Mouse (Mus musculus): Measurements from ENCODE around the gene Pnrc2. TPM values are rescaled to one million over a fixed set of nuclear protein-coding genes. Genes with fewer than 3 reads are reported as not detected.

The Pnrc2 gene
- polyA plus RNA-seq, 1 experiment from 2014 or later, result 97.9 TPM

GRCm38 (mm10) chr4:135855536-135856222 lies 18.0 kb downstream of the Pnrc2 start, which contains the start of gene Srsf10:
Gene Srsf10 (plus strand): TSS chr4:135855747.
- under 1% methylated on average over 55 of the region's 67 CpGs for WGBS
- Histone ChIP-seq H3K9ac (peak within 1 kb of the TSS; percentile 92), H3K27me3 (no peaks in the 10 kb centered on the region), H3K27ac (replicated peaks) (peak within 1 kb of the TSS; percentile 99), H3K36me3 (no peaks in the 10 kb centered on the region), H3K9me3 (no peaks in the 10 kb centered on the region), H3K4me3 (peak within 1 kb of the TSS; percentile 99), H3K4me1 (replicated peaks) (peaks cover 50% of the 10 kb centered on the region), H3K4me2 (peak within 1 kb of the TSS; percentile 89)
- ATAC-seq (ENCODE audit: low FRiP score, low read depth), result peak; percentile 97

GRCm38 (mm10) chr4:135855080-135855479 lies 18.6 kb downstream of the Pnrc2 start:
- peaks cover 49% of the 10 kb centered on the region for H3K4me1 ChIP-seq (replicated peaks)
- no peak; the same call in 1 of the 2 replicates for ATAC-seq (ENCODE audit: low FRiP score, low read depth)
- H3K9me3 ChIP-seq, result no peaks in the 10 kb centered on the region
- peak overlapping the region; percentile 75 for H3K9ac ChIP-seq
- no peaks in the 10 kb centered on the region for H3K36me3 ChIP-seq
- H3K27ac ChIP-seq (replicated peaks), result peak overlapping the region; percentile 99
- peak overlapping the region; percentile 99 for H3K4me3 ChIP-seq
- H3K27me3 ChIP-seq, result no peaks in the 10 kb centered on the region
- 8% methylated on average over 6 of the region's 6 CpGs for WGBS
- H3K4me2 ChIP-seq, result peak overlapping the region; percentile 89

GRCm38 (mm10) chr4:135854630-135855029 lies 19.0 kb downstream of the Pnrc2 start:
- peak overlapping the region; percentile 89 for H3K4me2 ChIP-seq
- H3K36me3 ChIP-seq, result no peaks in the 10 kb centered on the region
- H3K9ac ChIP-seq, result peak overlapping the region; percentile 75; the same call in 1 of the 2 replicates
- H3K9me3 ChIP-seq, result no peaks in the 10 kb centered on the region
- peak overlapping the region; percentile 99; the same call in 1 of the 2 replicates for H3K4me3 ChIP-seq
- 72% methylated on average over 11 of the region's 11 CpGs for WGBS
- H3K4me1 ChIP-seq (replicated peaks), result peaks cover 45% of the 10 kb centered on the region
- H3K27ac ChIP-seq (replicated peaks), result peak overlapping the region; percentile 99
- no peak for ATAC-seq (ENCODE audit: low FRiP score, low read depth)
- no peaks in the 10 kb centered on the region for H3K27me3 ChIP-seq

GRCm38 (mm10) chr4:135853987-135854546 lies 19.6 kb downstream of the Pnrc2 start:
- ATAC-seq (ENCODE audit: low FRiP score, low read depth), result no peak
- H3K9ac ChIP-seq, result no peak overlapping the region
- no peaks in the 10 kb centered on the region for H3K9me3 ChIP-seq
- H3K27me3 ChIP-seq, result no peaks in the 10 kb centered on the region
- no peaks in the 10 kb centered on the region for H3K36me3 ChIP-seq
- WGBS, result 87% methylated on average over 14 of the region's 14 CpGs
- no peak overlapping the region for H3K4me3 ChIP-seq
- no peak overlapping the region for H3K4me2 ChIP-seq
- peak overlapping the region; percentile 99 for H3K27ac ChIP-seq (replicated peaks)
- peaks cover 39% of the 10 kb centered on the region for H3K4me1 ChIP-seq (replicated peaks)

GRCm38 (mm10) chr4:135851942-135852341 lies 21.7 kb downstream of the Pnrc2 start:
- H3K4me1 ChIP-seq (replicated peaks), result peaks cover 24% of the 10 kb centered on the region
- ATAC-seq (ENCODE audit: low FRiP score, low read depth), result no peak
- H3K4me3 ChIP-seq, result no peak overlapping the region
- WGBS, result 90% methylated on average over 9 of the region's 9 CpGs
- H3K27me3 ChIP-seq, result no peaks in the 10 kb centered on the region
- no peak overlapping the region for H3K9ac ChIP-seq
- H3K9me3 ChIP-seq, result no peaks in the 10 kb centered on the region
- no peak overlapping the region for H3K4me2 ChIP-seq
- no peaks in the 10 kb centered on the region for H3K36me3 ChIP-seq
- no peak overlapping the region for H3K27ac ChIP-seq (replicated peaks)

- no peak overlapping the region for H3K9ac ChIP-seq
- 24% methylated on average over 13 of the region's 13 CpGs for WGBS
Measured at GRCm38 (mm10) chr4:135850411-135851095, 23.1 kb downstream of the Pnrc2 start.

GRCm38 (mm10) chr4:135847581-135847980 lies 26.1 kb downstream of the Pnrc2 start:
- H3K4me2 ChIP-seq, result no peak overlapping the region
- H3K9me3 ChIP-seq, result no peaks in the 10 kb centered on the region
- H3K36me3 ChIP-seq, result no peaks in the 10 kb centered on the region
- H3K27ac ChIP-seq (replicated peaks), result no peak overlapping the region
- ATAC-seq (ENCODE audit: low FRiP score, low read depth), result no peak
- 59% methylated on average over 5 of the region's 5 CpGs for WGBS
- H3K9ac ChIP-seq, result no peak overlapping the region
- peaks cover 8% of the 10 kb centered on the region for H3K4me1 ChIP-seq (replicated peaks)
- H3K4me3 ChIP-seq, result no peak overlapping the region
- no peaks in the 10 kb centered on the region for H3K27me3 ChIP-seq

More at GRCm38 (mm10) chr4:135850411-135851095, 23.1 kb downstream of the Pnrc2 start:
- ATAC-seq (ENCODE audit: low FRiP score, low read depth), result peak; percentile 79
- Histone ChIP-seq H3K9me3 (no peaks in the 10 kb centered on the region), H3K4me3 (no peak overlapping the region), H3K27me3 (no peaks in the 10 kb centered on the region), H3K4me2 (peak overlapping the region; percentile 18), H3K27ac (replicated peaks) (peak overlapping the region; percentile 71), H3K4me1 (replicated peaks) (peaks cover 24% of the 10 kb centered on the region), H3K36me3 (no peaks in the 10 kb centered on the region)

- WGBS, result 92% methylated on average over 6 of the region's 6 CpGs
- H3K27me3 ChIP-seq, result no peaks in the 10 kb centered on the region
- ATAC-seq (ENCODE audit: low FRiP score, low read depth), result no peak
Measured at GRCm38 (mm10) chr4:135844400-135844799, 29.2 kb downstream of the Pnrc2 start.

GRCm38 (mm10) chr4:135839293-135840011 lies 34.2 kb downstream of the Pnrc2 start:
- no peak overlapping the region for H3K9ac ChIP-seq
- no peaks in the 10 kb centered on the region for H3K27me3 ChIP-seq
- ATAC-seq (ENCODE audit: low FRiP score, low read depth), result no peak

More at GRCm38 (mm10) chr4:135844400-135844799, 29.2 kb downstream of the Pnrc2 start:
- Histone ChIP-seq H3K27ac (replicated peaks) (no peak overlapping the region), H3K9me3 (no peaks in the 10 kb centered on the region), H3K4me1 (replicated peaks) (no peaks in the 10 kb centered on the region), H3K4me2 (no peak overlapping the region), H3K4me3 (no peak overlapping the region), H3K9ac (no peak overlapping the region), H3K36me3 (no peaks in the 10 kb centered on the region)

GRCm38 (mm10) chr4:135838925-135839292 lies 34.7 kb downstream of the Pnrc2 start:
- no peak for ATAC-seq (ENCODE audit: low FRiP score, low read depth)
- 90% methylated on average over 3 of the region's 3 CpGs for WGBS
- H3K4me1 ChIP-seq (replicated peaks), result peaks cover 4% of the 10 kb centered on the region
- H3K4me3 ChIP-seq, result no peak overlapping the region
- no peaks in the 10 kb centered on the region for H3K27me3 ChIP-seq
- no peaks in the 10 kb centered on the region for H3K9me3 ChIP-seq
- H3K27ac ChIP-seq (replicated peaks), result no peak overlapping the region
- no peaks in the 10 kb centered on the region for H3K36me3 ChIP-seq
- no peak overlapping the region for H3K9ac ChIP-seq
- no peak overlapping the region for H3K4me2 ChIP-seq

More at GRCm38 (mm10) chr4:135839293-135840011, 34.2 kb downstream of the Pnrc2 start:
- H3K4me3 ChIP-seq, result no peak overlapping the region
- H3K4me1 ChIP-seq (replicated peaks), result no peaks in the 10 kb centered on the region
- WGBS, result 83% methylated on average over 21 of the region's 21 CpGs
- no peak overlapping the region for H3K4me2 ChIP-seq
- H3K9me3 ChIP-seq, result no peaks in the 10 kb centered on the region
- no peak overlapping the region for H3K27ac ChIP-seq (replicated peaks)
- H3K36me3 ChIP-seq, result no peaks in the 10 kb centered on the region

- H3K9me3 ChIP-seq, result no peaks in the 10 kb centered on the region
- no peak overlapping the region for H3K9ac ChIP-seq
- H3K27me3 ChIP-seq, result no peaks in the 10 kb centered on the region
- H3K36me3 ChIP-seq, result no peaks in the 10 kb centered on the region
- ATAC-seq (ENCODE audit: low FRiP score, low read depth), result peak; percentile 19; the same call in 1 of the 2 replicates
- H3K27ac ChIP-seq (replicated peaks), result peak overlapping the region; percentile 84
- no peak overlapping the region for H3K4me2 ChIP-seq
- WGBS, result 76% methylated on average over 8 of the region's 8 CpGs
- H3K4me3 ChIP-seq, result no peak overlapping the region
- peaks cover 17% of the 10 kb centered on the region for H3K4me1 ChIP-seq (replicated peaks)
Measured at GRCm38 (mm10) chr4:135834124-135834717, 39.4 kb downstream of the Pnrc2 start.
